Comparison of ENCODE assay signal across 16 mouse cellular contexts in genomic region chr12:46917286-46917685, GRCm38 (mm10).
DNase-seq lines count a peak whose midpoint lies in the region; ATAC-seq and TF ChIP-seq lines count a peak whose summit lies in the region.
"Had no signal": no experiment of that assay in that cellular context is flagged by ENCODE, and none has a peak within 500 bp of the region (broad histone marks: within the 10 kb centered on the region; RNA-seq: fewer than 3 reads in every experiment).

No protein-coding gene starts in this region.

- no peaks in the 10 kb centered on the region for H3K36me3 ChIP-seq in heart, adult 2 months (ENCODE audit: control insufficient read depth, insufficient read depth, low read length)
- H3K36me3 ChIP-seq in heart, embryonic 11.5 days (ENCODE audit: control insufficient read depth, insufficient read depth, low read length), result no peaks in the 10 kb centered on the region
- H3K36me3 ChIP-seq: hindbrain, embryonic 12.5 days; limb, embryonic 15.5 days; lung, embryonic 15.5 days; midbrain, embryonic 10.5 days had no signal

- WGBS in heart, adult 2 months, result 32% methylated on average over 4 of the region's 4 CpGs
- WGBS in heart, embryonic 11.5 days (ENCODE audit: insufficient replicate concordance), result 68% methylated on average over 4 of the region's 4 CpGs

- DNase-seq in adrenal gland, adult 2 months, result peak; percentile 5
- DNase-seq in adrenal gland, adult 8-10 months, result no peak
- DNase-seq in heart, adult 2 months, result peak; percentile 27 to 57
- peak; percentile 61 for DNase-seq in gastrocnemius, postnatal 14 days
- DNase-seq in lung, postnatal 14 days, result peak; percentile 7
- no peak for DNase-seq in layer of hippocampus, adult 8-10 months (ENCODE audit: low spot score in 2 of 2)
- DNase-seq in spleen, postnatal 36 days (ENCODE audit: low spot score in 2 of 2), result no peak
- DNase-seq: forebrain, postnatal 0 days; retina, postnatal 1 day; thymus, adult 2 months had no signal

- no peaks in the 10 kb centered on the region for H3K9me3 ChIP-seq in heart, embryonic 11.5 days (replicated peaks; ENCODE audit: control insufficient read depth, low read length)
- H3K9me3 ChIP-seq: hindbrain, embryonic 12.5 days; limb, embryonic 15.5 days; lung, embryonic 15.5 days; midbrain, embryonic 10.5 days had no signal

- no peak overlapping the region for H3K4me2 ChIP-seq in heart, embryonic 11.5 days
- H3K4me2 ChIP-seq: hindbrain, embryonic 12.5 days; limb, embryonic 15.5 days; lung, embryonic 15.5 days had no signal

- no peaks in the 10 kb centered on the region for H3K79me2 ChIP-seq in heart, adult 2 months (replicated peaks; ENCODE audit: control insufficient read depth, insufficient read depth, low read length)

- TF ChIP-seq EP300 in heart, adult 2 months (IDR thresholded peaks at IDR 0.05; ENCODE audit: insufficient read depth, low read depth, low read length), result no peak

- H3K4me3 ChIP-seq in heart, adult 2 months, result no peak overlapping the region
- no peak overlapping the region for H3K4me3 ChIP-seq in heart, embryonic 11.5 days (ENCODE audit: low read depth, low read length)
- H3K4me3 ChIP-seq: hindbrain, embryonic 12.5 days; limb, embryonic 15.5 days; lung, embryonic 15.5 days; midbrain, embryonic 10.5 days had no signal

- no peak overlapping the region for H3K9ac ChIP-seq in heart, adult 2 months (ENCODE audit: low read depth, low read length)
- no peak overlapping the region for H3K9ac ChIP-seq in heart, embryonic 11.5 days (ENCODE audit: low read depth, low read length)
- H3K9ac ChIP-seq: forebrain, postnatal 0 days; hindbrain, embryonic 12.5 days; limb, embryonic 15.5 days; lung, embryonic 15.5 days had no signal

- intact Hi-C loops in heart, adult 2 months (cut with DNase I), result no loop called here
- intact Hi-C loops in gastrocnemius, postnatal 14 days (cut with DNase I; ENCODE audit: low total_unique reads), result no loop called here

- no peak overlapping the region for H3K27ac ChIP-seq in heart, adult 2 months
- no peak overlapping the region for H3K27ac ChIP-seq in heart, embryonic 11.5 days (ENCODE audit: low read depth, low read length)
- H3K27ac ChIP-seq: hindbrain, embryonic 12.5 days; kidney, postnatal 0 days; limb, embryonic 15.5 days; lung, embryonic 15.5 days; midbrain, embryonic 10.5 days had no signal

- no peak for ATAC-seq in heart, embryonic 11.5 days (replicated peaks; ENCODE audit: insufficient number of reproducible peaks, low FRiP score, low TSS enrichment)
- ATAC-seq: forebrain, postnatal 0 days had no signal

- H3K27me3 ChIP-seq in heart, adult 2 months (ENCODE audit: control insufficient read depth, insufficient read depth, low read length), result no peaks in the 10 kb centered on the region
- no peaks in the 10 kb centered on the region for H3K27me3 ChIP-seq in heart, embryonic 11.5 days (ENCODE audit: control insufficient read depth, insufficient read depth, low read length)
- H3K27me3 ChIP-seq: hindbrain, embryonic 12.5 days; limb, embryonic 15.5 days; lung, embryonic 15.5 days had no signal

- H3K4me1 ChIP-seq in heart, adult 2 months (ENCODE audit: control insufficient read depth, insufficient read depth, low read length), result no peaks in the 10 kb centered on the region; the same call in 1 of the 2 replicates
- no peaks in the 10 kb centered on the region for H3K4me1 ChIP-seq in heart, embryonic 11.5 days (ENCODE audit: control insufficient read depth, insufficient read depth, low read length)
- H3K4me1 ChIP-seq: hindbrain, embryonic 12.5 days; limb, embryonic 15.5 days; lung, embryonic 15.5 days; midbrain, embryonic 10.5 days had no signal

- no peak for TF ChIP-seq CTCF in heart, adult 2 months (IDR thresholded peaks at IDR 0.05)

- no peak for TF ChIP-seq POLR2A in heart, adult 2 months (IDR thresholded peaks at IDR 0.05; ENCODE audit: insufficient read depth, low read depth, low read length)

Comparison
In these comparisons a context has a peak if more than half of its experiments do, and no peak if none do; other contexts are left out.
1. DNase-seq: peak in adrenal gland, adult 2 months (single experiment), heart, adult 2 months (2 of 2), gastrocnemius, postnatal 14 days (single experiment) and lung, postnatal 14 days (single experiment); none in adrenal gland, adult 8-10 months (single experiment), layer of hippocampus, adult 8-10 months (0 of 2) and spleen, postnatal 36 days (0 of 2).